Mouse (Mus musculus) T-helper 1 cell (primary cell): ENCODE measurements around the gene Fahd1.

Source experiments
- in situ Hi-C: fragments of 300-600 bp; cut with MboI, MseI; formaldehyde crosslinking; loops from one replicate; pipeline ENCODE4 v1.15.1; 2025; ENCODE audit warnings: high pct_unique_total_duplicates

Gene Fahd1

DNA sequence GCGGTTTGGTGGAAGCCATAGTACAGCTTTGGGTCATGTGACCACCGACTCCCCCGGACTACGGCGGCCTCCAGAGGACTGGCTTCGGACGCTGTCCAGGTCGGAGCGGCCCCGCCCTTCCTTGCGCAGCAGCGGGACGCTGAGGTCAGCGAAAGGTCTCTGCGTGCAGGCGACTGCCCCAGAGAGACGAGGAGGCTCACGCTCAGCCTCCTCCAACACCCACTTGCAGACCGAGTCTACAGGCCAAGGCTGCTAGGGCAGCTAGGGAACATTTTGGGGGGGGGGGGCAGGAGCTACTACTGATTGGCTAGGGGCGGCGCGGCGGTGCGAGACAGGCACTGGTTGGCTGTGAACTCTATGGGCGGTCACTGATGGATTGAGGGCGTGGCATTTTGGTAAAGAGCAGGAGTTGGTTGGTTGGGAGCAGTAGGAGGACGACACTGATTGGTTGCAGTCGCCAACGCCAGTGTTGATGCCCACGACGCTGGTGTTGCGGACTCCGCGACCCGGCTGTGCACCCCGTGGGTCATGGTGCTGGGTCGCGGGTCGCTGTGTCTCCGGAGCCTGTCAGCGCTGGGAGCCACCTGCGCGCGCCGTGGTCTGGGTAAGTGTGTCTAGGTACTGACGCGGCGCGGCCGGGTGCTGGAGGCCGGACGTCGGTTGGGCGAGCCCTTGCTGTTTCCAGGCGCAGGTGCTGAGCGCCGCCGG, at the start of gene Fahd1:
TSS of gene Fahd1 (minus strand) at position 300 of the 708 bp plus-strand sequence.
- in situ Hi-C loops: no loop called here

DNA sequence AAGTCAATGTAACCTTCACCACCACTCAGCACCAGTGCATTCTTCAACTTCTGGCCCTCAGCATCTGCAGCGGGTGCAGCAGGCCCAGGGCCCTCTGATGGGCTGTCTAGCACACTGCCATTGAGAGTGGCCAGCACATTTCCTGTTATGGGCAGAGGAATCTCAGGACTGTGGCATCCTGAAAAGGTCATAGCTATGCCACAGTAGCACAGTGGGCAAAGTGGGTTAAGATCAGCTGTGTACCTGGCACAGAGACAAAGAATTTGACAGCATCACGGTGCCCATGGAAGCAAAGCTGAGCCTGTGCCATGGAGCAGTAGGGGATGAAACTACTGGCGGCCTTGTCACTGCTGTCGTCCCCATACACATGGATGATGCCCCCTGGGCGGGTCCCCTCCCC, 49.0 kb upstream of the Fahd1 start:
- in situ Hi-C loops: no loop called here

DNA sequence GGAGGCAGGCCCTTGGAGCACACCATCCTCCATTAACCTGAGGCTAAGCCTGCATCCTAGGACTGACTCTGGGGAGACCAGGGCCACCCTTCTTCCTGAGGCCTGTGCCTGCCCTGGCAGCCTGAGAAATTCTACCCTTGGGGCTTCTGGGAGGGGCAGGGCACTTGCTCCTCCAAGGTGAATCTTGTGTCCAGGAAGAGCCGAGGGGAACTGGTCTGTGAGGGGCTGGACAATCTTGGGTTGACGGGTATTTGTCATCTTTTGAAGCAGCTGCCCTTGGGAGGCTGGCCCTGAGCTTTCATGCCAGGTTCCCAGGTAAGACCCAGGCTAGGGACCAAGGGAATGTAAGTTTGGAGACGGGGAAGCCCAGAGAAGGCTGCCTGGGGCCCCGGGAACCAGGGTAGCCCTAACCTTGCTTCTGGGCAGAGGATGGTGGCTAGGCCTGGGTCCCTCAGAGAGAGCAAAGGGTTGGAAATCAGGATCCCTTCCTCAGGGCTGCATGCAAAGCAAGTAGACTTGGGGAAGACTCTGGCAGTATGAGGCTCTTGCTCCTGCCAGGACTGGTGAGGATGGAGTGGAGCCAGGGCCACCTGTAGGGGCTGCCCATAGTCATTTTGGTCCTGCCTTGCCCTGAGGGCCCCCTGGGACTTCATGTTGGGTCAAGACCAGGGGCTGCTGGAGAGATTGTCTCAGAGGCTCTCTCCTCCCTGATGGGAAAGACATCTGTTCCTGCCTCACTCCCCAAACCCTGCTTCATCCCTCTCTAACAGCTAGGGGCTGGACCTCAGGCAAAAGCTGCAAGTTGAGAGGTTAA, 48.1 kb upstream of the Fahd1 start:
- in situ Hi-C loops: no loop called here

DNA sequence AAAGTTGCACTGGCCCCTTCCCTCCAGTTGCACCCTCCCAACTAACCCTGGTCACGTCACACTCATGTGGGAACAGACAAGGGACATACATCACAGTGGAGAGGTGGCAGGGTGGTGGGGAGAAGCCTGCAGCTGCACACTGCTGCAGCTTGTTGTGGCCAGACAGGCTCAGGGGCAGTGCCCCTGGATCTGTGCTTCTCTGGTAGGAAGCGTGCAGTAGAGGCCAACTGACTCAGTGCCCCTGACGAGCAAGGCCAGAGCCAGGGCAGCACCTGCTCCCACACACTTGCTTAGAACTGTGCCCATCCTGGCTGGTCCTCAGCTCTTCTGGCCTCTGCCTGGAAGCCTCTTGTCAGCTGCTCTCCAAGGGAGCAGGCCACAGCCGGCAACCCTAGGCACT, 47.4 kb upstream of the Fahd1 start:
- in situ Hi-C loops: no loop called here

DNA sequence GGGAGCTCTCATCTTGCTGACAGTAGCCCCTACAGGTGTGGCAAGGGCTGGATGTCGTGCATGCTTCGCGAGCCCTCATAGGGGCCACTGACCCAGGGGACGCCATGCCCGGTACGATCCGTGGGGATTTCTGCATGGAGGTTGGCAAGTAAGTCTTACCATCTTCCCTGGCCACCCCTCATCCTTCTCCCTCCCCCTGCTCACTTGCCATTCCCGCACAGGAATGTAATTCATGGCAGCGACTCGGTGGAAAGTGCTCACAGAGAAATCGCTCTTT, 46.8 kb upstream of the Fahd1 start:
- in situ Hi-C loops: no loop called here

DNA sequence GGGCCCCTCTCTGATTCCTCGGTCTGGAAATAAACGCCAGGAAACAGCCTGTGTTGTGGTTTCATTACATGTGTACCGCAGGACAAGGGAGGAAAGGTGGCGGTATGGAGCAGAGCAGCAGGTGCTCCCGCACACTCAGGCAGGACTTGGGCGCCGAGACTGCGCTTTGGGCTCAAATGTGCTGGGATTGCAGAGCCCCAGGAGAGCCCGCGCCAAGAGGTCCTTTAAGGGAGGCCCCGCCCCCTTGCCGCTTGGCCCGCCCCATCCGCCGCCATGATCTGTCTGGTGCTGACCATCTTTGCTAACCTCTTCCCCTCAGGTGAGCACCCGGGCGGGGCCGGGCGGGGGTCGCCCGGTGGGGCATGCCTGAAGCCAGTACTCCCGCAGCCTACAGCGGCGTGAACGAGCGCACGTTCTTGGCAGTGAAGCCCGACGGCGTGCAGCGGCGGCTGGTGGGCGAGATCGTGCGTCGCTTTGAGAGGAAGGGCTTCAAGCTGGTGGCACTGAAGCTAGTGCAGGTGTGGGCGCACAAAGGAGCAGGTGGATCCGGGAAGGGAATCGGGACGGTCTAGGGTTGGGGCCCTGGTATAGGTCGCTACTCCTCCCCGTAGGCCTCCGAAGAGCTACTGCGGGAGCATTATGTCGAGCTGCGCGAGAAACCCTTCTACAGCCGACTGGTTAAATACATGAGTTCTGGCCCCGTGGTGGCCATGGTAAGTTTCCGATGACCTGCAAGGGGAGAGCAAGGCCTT, 46.3 kb upstream of the Fahd1 start, which contains the start of gene Nme3:
TSS of gene Nme3 (plus strand) at position 260 of the 752 bp plus-strand sequence.
- in situ Hi-C loops: no loop called here

DNA sequence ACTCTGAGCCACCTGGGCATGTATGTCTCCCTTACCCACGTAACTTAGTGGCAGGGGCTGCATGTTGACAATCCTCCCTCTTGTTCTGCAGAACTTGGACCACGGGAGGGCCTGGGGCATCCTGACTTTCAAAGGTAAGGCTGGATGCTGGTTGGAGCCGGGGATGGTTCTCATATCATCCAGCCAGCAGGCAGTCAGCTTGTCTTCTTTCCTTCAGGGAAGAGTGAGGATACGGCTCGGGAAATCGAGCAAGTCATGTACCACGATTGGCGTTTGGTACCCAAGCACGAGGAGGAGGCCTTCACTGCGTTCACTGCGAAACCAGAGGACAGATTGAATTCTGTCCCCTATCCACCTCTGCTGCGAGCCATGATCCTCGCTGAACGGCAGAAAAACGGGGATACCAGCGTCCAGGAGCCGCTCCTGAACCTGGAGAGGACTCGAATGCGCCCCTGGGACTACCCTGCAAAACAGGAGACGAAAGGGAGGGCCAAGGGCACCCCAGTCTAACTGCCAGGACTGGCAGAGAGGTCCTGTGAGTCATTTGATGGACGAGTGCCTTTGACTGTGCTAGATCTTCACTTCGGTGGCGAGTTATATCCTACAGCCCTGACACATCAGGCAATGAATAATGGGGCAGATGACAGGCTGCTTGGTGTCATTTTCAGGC, 45.5 kb upstream of the Fahd1 start:
- in situ Hi-C loops: no loop called here

DNA sequence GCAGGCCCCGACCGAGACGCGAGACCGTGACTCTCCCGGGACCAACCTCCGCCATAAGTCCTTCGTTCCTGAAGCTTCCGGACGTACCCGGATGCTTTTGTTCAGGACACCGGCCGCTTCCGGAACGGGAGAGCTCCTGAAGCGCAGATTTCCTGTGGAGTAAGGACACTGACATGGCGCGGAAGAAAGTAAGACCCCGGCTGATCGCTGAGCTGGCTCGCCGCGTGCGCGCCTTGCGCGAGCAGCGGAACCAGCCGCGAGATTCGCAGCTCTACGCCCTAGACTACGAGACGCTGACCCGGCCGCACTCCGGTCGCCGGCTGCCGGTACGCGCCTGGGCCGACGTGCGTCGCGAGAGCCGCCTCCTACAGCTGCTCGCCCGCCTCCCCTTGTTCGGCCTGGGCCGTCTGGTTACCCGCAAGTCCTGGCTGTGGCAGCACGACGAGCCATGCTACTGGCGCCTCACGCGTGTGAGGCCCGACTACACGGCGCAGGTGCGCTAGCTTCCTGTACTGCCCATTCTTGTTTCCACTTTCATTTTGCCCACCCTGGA, 44.9 kb upstream of the Fahd1 start, which contains the start of the genes Eme2 and Mrps34:
TSS of gene Eme2 (minus strand) at position 93 of the 553 bp plus-strand sequence.
TSS of gene Mrps34 (plus strand) at position 122 of the 553 bp plus-strand sequence.
- in situ Hi-C loops: no loop called here

DNA sequence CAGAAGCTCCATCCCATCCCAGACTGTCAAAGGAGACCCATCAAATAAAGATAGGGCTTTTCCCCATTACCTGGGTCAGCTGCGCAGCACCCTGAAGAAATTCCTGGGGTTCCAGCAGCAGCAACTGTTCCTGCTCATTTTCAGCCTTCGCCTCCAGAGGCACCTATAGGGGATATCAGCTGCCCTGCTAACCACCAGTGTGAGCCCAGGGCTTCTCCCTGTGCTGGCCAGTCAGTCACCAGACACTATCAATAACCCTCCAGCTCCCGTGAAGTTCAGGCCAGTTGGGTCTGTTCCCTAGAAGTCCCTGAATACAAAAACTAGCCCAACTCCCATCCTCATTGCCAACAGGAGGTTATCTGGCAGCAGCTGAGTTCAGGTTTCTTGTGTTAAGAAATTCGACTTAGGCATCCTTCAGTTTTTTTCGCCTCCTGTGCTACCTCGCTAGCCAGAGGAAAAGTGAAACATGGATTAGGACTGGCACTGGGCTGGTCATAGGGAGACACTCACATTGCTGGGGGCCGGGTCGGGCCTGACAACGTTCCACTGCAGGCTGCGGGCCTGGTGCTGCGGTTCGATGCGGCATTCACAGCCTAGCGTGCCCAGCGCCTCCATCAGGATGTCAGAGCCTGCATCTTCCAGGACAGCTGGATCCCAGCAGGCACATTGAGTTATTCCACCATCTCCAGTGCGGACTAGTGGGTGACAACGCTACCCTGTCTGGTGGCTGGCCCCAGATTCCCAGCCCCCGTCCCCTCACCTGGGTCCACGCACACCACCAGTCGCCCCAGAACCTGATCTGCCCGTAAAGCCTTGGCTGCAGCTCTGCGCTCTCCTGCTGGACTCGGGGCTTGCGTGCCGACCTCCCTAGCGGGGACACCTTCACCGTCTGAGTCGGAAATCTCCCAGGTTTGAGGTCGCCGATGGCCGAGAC, 44.2 kb upstream of the Fahd1 start:
- in situ Hi-C loops: no loop called here

DNA sequence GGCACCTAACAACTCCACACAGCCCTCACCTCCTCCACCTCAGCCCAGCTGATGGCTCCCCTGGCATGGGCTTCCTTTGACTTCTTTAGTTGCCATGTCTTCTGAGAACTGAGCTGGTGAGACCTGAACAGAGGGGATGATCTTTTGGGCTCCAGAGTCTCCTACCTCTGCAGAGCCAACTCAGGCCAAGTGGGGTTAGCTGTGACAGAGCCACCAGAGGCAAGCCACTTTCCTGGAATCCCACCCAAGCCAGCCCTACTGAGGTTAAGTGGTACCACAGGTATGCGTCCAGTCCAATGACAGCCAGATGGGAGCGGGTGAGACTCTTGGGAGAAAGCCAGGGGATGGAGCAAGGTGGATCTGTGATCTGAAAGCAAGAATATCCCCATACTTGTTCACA, 43.1 kb upstream of the Fahd1 start:
- in situ Hi-C loops: no loop called here

DNA sequence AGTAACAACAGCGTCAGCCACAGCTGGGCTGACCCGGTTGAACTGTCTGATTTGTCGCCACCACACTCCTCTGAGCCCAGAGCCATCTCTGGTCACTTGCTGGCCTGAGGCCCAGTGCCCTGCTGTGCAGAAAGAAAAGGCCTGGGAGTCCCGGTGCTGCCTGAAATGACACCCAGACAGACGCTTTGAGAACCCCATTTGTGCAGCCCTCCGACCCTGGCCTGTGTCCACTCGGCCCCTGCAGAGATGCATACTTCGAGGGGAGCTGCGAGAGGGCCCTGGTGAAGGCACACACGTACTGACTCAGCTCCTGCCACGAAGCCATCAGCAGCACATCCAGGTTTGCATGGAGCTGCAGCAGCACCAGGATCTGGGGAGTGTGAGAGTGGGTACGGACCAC, 42.6 kb upstream of the Fahd1 start:
- in situ Hi-C loops: no loop called here

DNA sequence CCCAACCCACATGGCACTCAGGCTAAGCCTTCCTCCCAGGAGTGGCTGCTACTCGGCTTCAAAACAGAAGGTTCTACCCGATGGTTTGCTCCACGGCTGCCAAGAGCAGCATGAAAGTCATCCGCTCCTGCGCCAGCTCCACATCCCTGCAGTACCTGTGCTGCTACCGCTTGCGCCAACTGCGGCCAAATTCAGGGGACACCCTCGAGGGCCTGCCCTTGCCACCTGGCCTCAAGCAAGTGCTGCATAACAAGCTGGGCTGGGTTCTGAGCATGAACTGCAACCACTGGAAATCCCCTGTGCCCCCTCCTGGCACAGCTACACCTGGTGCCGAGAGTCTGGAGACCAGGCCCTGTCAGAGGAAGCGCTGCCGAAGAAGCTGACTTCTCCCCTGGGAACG, 41.2 kb upstream of the Fahd1 start:
- in situ Hi-C loops: no loop called here

DNA sequence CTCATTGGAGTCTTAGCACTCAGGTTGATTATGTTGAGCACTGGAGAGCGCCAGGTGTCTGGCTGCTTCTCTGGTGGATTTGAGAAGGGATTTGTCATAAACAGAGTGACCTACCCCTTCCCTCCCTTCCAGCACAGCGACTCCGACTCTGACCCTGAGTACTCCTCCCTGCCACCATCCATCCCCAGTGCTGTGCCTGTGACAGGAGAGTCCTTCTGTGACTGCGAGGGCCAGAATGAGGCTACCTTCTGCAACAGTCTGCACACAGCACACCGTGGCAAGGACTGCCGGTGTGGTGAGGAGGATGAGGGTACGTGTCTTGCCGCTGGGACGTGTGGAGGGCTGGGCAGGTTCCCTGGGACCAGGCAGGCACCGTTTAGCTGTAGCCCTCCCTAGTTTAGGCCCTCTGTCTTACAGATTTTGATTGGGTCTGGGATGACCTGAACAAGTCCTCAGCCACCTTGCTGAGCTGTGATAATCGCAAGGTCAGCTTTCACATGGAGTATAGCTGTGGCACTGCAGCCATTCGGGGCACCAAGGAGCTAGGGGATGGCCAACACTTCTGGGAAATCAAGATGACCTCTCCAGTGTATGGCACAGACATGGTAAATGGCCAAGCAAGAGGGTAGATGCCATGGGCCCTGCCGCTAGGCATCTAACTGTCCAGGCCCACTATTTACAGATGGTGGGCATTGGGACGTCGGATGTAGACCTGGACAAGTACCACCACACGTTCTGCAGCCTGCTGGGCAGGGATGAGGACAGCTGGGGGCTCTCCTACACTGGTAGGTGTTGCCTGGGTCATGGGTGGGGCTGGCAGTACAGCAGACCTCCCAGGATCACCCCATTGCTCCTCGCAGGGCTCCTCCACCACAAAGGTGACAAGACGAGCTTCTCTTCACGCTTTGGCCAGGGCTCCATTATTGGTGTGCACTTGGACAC, 40.3 kb upstream of the Fahd1 start:
- in situ Hi-C loops: no loop called here

DNA sequence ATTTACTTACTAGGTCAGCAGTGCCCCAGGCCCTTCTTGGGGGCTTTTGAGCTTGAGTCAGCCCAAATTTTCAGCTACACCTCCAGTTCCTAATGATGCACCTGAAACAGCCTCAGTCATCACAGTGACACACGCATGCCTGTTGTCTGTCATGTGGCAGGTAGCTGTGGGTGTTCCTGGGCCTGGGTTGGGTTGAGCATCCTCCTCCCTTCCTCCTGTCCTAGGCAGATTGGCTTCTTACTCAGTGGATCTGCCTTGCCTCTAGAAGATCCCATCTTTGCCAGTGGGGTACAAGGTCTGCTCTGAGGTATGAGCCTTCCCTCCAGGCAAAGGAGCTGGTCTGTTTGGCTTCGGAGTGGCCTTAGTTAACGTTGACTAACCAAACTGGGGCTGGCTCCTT, 38.7 kb upstream of the Fahd1 start:
- in situ Hi-C loops: loop anchor here (5.0 kb wide), 1 partner anchor 42 kb away; no protein-coding TSS in a partner anchor

DNA sequence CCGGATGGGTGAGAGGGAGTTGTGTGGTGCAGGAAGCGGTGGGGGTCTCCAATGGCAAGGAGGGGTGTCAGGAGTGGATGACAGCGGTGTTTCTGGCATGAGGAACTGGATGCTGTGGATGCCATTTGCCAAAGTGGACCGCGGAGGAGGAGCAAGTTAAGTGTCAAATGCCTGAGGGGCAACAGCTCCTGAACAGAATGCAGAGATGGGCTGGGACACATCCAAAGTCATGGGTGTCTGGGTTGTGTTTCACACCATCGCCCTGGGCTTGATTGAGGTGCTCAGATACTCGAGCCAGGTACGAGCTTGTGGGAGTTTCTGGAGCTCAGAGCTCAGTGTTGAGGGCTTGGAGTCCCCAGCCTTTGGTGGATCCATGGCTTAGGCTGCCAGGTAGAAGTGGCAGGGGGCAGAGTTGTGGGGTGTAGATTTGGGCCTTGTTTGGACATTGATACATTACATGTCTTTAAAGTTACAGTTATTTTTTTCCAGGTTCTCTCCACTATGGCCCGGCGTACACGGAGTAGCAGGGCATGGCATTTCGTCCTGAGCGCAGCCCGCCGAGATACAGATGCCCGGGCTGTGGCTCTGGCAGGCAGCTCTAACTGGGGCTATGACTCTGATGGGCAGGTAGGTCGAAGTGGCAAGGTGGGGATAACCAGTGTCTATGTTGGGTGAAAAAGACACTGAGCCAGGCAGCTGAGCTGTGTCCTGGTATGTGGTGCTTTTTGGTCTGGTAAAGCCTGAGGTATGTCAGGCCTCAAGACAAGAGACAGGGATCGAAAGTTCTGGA, 37.3 kb upstream of the Fahd1 start:
- in situ Hi-C loops: loop anchor here (5.0 kb wide), 1 partner anchor 40 kb away; no protein-coding TSS in a partner anchor

DNA sequence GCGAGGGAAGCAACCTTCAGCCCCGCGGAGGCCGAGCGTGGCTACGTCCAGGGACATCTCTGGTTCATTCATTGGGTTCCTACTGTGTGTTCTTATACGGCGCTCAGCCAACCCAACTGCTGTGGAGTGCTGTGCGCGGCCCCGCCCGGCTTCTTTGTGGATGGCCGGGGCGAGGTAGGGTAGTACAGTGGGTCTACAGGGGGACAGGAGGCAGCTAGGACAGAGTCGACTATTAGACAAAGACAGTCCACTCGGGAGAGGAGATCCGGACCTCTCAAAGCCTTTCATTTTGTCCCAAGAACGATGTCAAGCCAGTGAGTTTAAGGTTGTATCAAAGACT, 36.7 kb upstream of the Fahd1 start:
- in situ Hi-C loops: loop anchor here (5.0 kb wide), 1 partner anchor 40 kb away; no protein-coding TSS in a partner anchor

DNA sequence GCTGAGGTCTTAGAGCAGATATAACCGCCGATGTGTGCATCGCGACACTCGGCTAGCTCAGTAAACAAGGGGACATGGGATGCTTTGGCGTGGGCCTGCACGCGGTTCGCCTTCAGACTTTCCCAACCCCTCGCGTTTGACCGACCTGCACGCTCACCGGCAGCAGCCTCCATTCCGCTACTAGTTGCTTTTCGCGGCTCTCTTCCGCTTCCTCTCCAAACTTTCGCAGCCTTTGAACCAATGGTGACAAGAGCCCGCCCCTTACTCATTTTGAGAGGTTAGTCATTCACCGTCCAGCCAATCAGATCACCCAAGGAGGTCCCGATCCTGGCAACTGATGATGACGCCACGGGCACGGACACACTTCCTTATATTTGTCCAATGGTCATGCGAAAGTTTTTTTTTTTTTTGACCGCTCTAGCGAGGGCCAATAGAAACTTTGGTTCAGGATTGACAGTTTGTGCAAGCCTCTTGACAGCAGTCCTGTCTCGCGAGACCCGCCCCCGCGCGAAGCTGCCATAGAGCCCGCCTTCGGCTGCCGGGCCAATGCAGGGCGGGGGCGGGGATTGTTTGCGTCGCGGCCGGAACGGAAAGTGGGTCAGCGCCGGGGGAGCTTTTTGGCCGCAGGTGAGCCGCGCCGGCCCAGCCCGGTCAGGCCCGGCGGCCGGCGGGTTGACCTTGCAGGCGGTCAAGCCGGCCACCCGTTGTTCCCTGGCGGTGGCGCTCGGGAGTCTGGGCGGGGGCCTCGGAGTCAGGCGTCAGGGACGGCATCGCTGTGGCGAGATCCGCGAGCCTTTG, 36.2 kb upstream of the Fahd1 start, which contains the start of the genes Nubp2 and Spsb3:
TSS of gene Nubp2 (minus strand) at position 216 of the 798 bp plus-strand sequence.
TSS of gene Spsb3 (plus strand) at position 510 of the 798 bp plus-strand sequence.
- in situ Hi-C loops: loop anchor here (5.0 kb wide), 1 partner anchor 39 kb away; no protein-coding TSS in a partner anchor
